Mouse (Mus musculus) liver, embryonic 11.5 days (tissue): ENCODE results near the gene 4930402H24Rik. TPM values are rescaled to one million over a fixed set of nuclear protein-coding genes. Genes with fewer than 3 reads are reported as not detected.

ENCODE experiments used
- ATAC-seq: fragments of 200-750 bp; cut with Nextera tagmentation; replicated peaks from 2 replicates; pipeline ENCODE4 v1.8.0; 2017; ENCODE audit warnings: moderate number of reproducible peaks, mild to moderate bottlenecking, moderate TSS enrichment, moderate library complexity; ENCODE audit not compliant: low FRiP score
- DNase-seq: peaks from one replicate; pipeline ENCODE4 v3.0.0-alpha.2; 2017; ENCODE audit warnings: low spot score
- H3K27ac ChIP-seq: fragments of 300-500 bp; sonication (generic); 2 replicates; pipeline ENCODE4 v1.5.1; 2014; ENCODE audit warnings: mild to moderate bottlenecking, low read depth, low read length, control low read depth
- H3K27me3 ChIP-seq: fragments of 300-500 bp; sonication (generic); replicated peaks from 2 replicates; pipeline ENCODE4 v1.6.1; 2014; ENCODE audit warnings: low read length, mixed read lengths; ENCODE audit not compliant: control insufficient read depth, insufficient read depth
- H3K36me3 ChIP-seq: fragments of 300-500 bp; sonication (generic); 2 replicates; pipeline ENCODE4 v1.6.1; 2014; ENCODE audit warnings: mild to moderate bottlenecking, low read length, moderate library complexity, mixed read lengths; ENCODE audit not compliant: control insufficient read depth, insufficient read depth
- H3K4me1 ChIP-seq: fragments of 300-500 bp; sonication (generic); replicated peaks from 2 replicates; pipeline ENCODE4 v1.6.1; 2014; ENCODE audit warnings: low read length, mixed read lengths; ENCODE audit not compliant: control insufficient read depth, insufficient read depth
- H3K4me2 ChIP-seq: fragments of 300-500 bp; sonication (generic); 2 replicates; pipeline ENCODE4 v1.6.1; 2014; ENCODE audit warnings: mild to moderate bottlenecking, control low read depth, moderate library complexity
- H3K4me3 ChIP-seq: fragments of 300-500 bp; sonication (generic); 2 replicates; pipeline ENCODE4 v1.5.1; 2014; ENCODE audit warnings: low read depth, low read length, control low read depth
- H3K9ac ChIP-seq: fragments of 300-500 bp; sonication (generic); 2 replicates; pipeline ENCODE4 v1.6.1; 2014; ENCODE audit warnings: low read depth, low read length, control low read depth
- H3K9me3 ChIP-seq: fragments of 300-500 bp; sonication (generic); 2 replicates; pipeline ENCODE4 v1.6.1; 2016; ENCODE audit warnings: low read length, inconsistent platforms, mixed read lengths; ENCODE audit not compliant: control insufficient read depth
- WGBS: fragments of 180-500 bp; shearing (Covaris S2); extraction: QIAGEN DNeasy Blood & Tissue Kit; methylation state at CpG from one replicate; pipeline ENCODE4 v1.1.7; 2014; 5-methylcytosine and 5-hydroxymethylcytosine counted together
- polyA plus RNA-seq: library from polyadenylated mRNA; unstranded; fragments of >200 nt; fragmentation: Nextera tagmentation; extraction: Ambion mirVana; gene quantifications from 2 replicates; pipeline ENCODE4 v1.2.1, GENCODE M21; 2014

The 4930402H24Rik gene
- polyA plus RNA-seq, 1 experiment from 2014 or later = 20.6 TPM

DNA sequence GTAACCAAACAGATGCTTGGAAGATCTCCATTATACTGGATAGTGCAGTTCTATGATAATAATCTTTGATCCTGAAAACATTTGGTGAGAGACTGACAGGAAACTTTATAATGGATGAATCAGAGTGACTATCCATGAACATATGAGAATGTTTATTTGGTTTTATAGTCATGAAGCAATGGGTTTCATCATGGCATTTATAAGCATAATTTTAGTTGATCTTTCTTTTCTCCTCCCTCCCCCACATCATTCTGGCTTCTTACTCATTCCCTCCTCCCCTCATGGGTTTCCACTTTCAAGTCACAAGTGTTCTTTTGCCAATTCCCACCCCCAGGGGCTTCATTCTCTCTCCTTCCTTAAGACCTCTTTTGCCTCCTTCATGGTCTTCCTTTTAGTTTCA lies 19.2 kb downstream of the 4930402H24Rik start:
- DNase-seq (no peak), ATAC-seq (no peak)
- H3K27me3 ChIP-seq = no peaks in the 10 kb centered on the region
- H3K9me3 ChIP-seq = no peaks in the 10 kb centered on the region
- no peak overlapping the region for H3K9ac ChIP-seq
- H3K4me2 ChIP-seq = no peak overlapping the region
- H3K4me3 ChIP-seq = no peak overlapping the region
- no peaks in the 10 kb centered on the region for H3K4me1 ChIP-seq
- H3K27ac ChIP-seq = no peak overlapping the region
- no peaks in the 10 kb centered on the region; the same call in 1 of the 2 replicates for H3K36me3 ChIP-seq

GRCm38 (mm10) chr2:130877376-130877775 lies 28.8 kb downstream of the 4930402H24Rik start:
- Histone ChIP-seq H3K9me3 (no peaks in the 10 kb centered on the region), H3K4me3 (no peak overlapping the region), H3K9ac (no peak overlapping the region), H3K4me1 (no peaks in the 10 kb centered on the region), H3K4me2 (no peak overlapping the region), H3K27ac (no peak overlapping the region), H3K36me3 (no peaks in the 10 kb centered on the region), H3K27me3 (no peaks in the 10 kb centered on the region)
- 55% methylated on average over 3 of the region's 3 CpGs for WGBS
- ATAC-seq = no peak
- DNase-seq = no peak

DNA sequence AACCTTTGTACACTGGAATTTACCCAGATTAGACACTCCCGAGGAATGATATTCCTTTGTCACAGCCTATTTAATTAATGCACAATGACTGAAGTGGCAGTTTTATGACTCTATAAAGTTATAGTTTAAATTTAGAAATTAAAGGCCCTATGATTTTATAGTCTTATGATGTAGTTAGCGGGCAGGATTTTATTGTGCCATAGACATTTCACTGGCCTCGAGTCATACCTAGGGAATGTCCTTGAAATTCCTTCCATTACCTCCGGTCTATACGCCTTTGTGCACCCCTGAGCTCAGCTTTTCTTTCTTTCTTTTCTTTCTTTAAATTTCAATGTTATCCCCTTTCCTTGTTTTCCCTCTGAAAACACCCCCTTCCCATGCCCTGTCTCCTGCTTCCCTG lies 35.3 kb downstream of the 4930402H24Rik start:
- no peak overlapping the region for H3K27ac ChIP-seq
- H3K4me2 ChIP-seq = no peak overlapping the region
- DNase-seq (no peak), ATAC-seq (no peak)
- 88% methylated on average over 5 of the region's 5 CpGs for WGBS
- H3K9me3 ChIP-seq = no peaks in the 10 kb centered on the region
- H3K27me3 ChIP-seq = no peaks in the 10 kb centered on the region
- H3K36me3 ChIP-seq = no peaks in the 10 kb centered on the region
- H3K9ac ChIP-seq = no peak overlapping the region
- H3K4me1 ChIP-seq = no peaks in the 10 kb centered on the region
- H3K4me3 ChIP-seq = no peak overlapping the region

DNA sequence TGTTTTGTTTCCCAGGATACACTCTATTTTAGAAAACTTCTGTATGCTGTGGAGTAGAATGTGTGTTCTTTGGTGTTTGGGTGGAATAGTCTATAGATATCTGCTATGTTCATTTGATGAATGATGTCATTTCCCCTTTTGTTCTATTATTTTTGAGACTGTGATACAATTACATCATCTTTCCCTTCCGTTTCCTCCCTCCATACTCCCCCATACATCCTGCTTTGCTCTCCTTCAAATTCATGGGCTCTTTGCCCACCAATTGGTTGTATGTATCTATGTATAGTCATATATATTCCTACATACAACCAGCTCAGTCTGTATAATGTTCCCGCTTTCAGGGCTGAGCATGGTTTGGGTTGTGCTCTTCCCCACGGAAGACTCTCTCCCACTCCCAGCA lies 44.1 kb downstream of the 4930402H24Rik start:
- Histone ChIP-seq H3K36me3 (no peaks in the 10 kb centered on the region), H3K27ac (no peak overlapping the region), H3K9ac (no peak overlapping the region), H3K4me3 (no peak overlapping the region), H3K27me3 (no peaks in the 10 kb centered on the region), H3K9me3 (no peaks in the 10 kb centered on the region), H3K4me2 (no peak overlapping the region), H3K4me1 (no peaks in the 10 kb centered on the region)
- 75% methylated on average over 3 of the region's 3 CpGs for WGBS
- no peak for DNase-seq
- ATAC-seq = no peak

GRCm38 (mm10) chr2:130852964-130853363 lies 53.2 kb downstream of the 4930402H24Rik start:
- Histone ChIP-seq H3K9ac (no peak overlapping the region), H3K9me3 (no peaks in the 10 kb centered on the region), H3K4me3 (no peak overlapping the region), H3K36me3 (no peaks in the 10 kb centered on the region), H3K27me3 (no peaks in the 10 kb centered on the region), H3K4me2 (no peak overlapping the region), H3K4me1 (no peaks in the 10 kb centered on the region), H3K27ac (no peak overlapping the region)
- no peak for DNase-seq
- 84% methylated on average over 1 of the region's 1 CpGs for WGBS
- ATAC-seq = no peak

DNA sequence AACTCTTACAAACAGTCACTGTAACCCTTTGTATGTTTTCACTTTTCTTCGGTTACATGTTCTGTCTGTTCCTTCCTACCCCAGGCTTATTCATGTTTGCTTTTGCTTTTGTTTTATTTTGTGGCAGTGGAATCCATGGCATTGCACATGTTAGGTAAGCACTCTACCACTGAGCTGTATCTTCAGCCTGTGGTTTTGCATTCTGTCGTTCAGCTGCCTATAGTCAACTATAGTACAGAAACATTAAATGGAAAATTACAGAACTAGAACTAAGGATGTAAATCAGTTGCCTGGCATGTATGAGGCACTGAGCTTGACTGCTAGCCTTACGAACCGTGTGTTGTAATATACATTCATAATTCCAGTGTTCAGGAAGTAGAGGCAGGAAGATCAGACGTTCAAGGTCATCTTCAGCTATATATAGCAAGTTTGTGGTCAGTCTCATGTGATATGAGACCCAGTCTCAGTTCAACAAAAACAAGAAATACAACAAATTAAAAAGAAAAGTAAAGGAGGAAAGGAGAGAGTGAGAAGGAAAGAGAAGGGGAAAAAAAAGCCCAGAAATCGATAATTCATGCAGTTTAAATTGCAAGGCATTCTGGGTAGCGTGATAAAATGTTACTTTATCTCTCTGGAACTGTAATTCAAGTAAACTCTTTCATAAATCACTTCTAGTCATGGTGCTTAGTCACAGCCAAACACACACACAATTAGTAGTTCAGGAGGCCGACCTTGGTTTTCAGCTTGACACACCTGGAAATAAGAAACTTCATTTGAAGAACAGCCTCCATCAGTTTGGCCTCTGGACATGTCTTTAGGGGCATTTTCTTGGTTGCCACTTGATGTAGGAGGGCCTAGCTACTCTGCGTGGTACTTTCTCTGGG lies 54.6 kb downstream of the 4930402H24Rik start:
- Histone ChIP-seq H3K9me3 (no peaks in the 10 kb centered on the region), H3K4me1 (no peaks in the 10 kb centered on the region), H3K4me2 (no peak overlapping the region), H3K4me3 (no peak overlapping the region), H3K27ac (no peak overlapping the region), H3K36me3 (no peaks in the 10 kb centered on the region), H3K27me3 (no peaks in the 10 kb centered on the region), H3K9ac (no peak overlapping the region)
- DNase-seq (no peak), ATAC-seq (no peak)
- WGBS = 67% methylated on average over 9 of the region's 9 CpGs

DNA sequence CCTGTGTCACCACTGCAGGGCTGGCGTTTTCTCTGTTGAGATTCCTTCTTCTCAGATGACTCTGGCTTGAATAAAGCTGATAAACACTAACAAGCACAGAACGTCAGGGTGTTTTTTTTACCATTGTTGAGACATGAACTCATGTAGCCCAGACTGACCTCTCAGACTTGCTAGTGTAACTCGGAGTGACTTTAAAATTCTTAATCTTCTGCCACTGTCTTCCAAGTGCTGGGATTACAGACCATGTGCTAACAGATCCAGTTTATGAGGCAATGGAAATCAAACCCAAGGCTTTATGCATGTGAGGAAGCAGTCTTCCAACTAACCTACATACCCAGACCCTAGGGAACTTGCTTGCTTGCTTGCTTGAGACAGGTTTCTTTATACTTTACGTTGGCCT lies 56.5 kb downstream of the 4930402H24Rik start:
- Histone ChIP-seq H3K4me2 (no peak overlapping the region), H3K9ac (no peak overlapping the region), H3K36me3 (no peaks in the 10 kb centered on the region), H3K27me3 (no peaks in the 10 kb centered on the region), H3K4me1 (no peaks in the 10 kb centered on the region), H3K4me3 (no peak overlapping the region), H3K27ac (no peak overlapping the region), H3K9me3 (no peaks in the 10 kb centered on the region)
- no peak for ATAC-seq
- 66% methylated on average over 4 of the region's 4 CpGs for WGBS
- no peak for DNase-seq

- WGBS = 80% methylated on average over 4 of the region's 4 CpGs
- Histone ChIP-seq H3K4me2 (no peak overlapping the region), H3K9me3 (no peaks in the 10 kb centered on the region), H3K27me3 (no peaks in the 10 kb centered on the region), H3K27ac (no peak overlapping the region), H3K4me3 (no peak overlapping the region), H3K36me3 (no peaks in the 10 kb centered on the region), H3K4me1 (no peaks in the 10 kb centered on the region), H3K9ac (no peak overlapping the region)
- no peak for DNase-seq
- ATAC-seq = no peak
These were observed 57.9 kb downstream of the 4930402H24Rik start for GRCm38 (mm10) chr2:130848313-130848712.

GRCm38 (mm10) chr2:130843623-130844022 lies 62.6 kb downstream of the 4930402H24Rik start:
- ATAC-seq (no peak), DNase-seq (no peak)
- WGBS = 23% methylated on average over 2 of the region's 2 CpGs
- Histone ChIP-seq H3K4me3 (no peak overlapping the region), H3K36me3 (no peaks in the 10 kb centered on the region), H3K9ac (no peak overlapping the region), H3K4me2 (no peak overlapping the region), H3K27me3 (no peaks in the 10 kb centered on the region), H3K9me3 (no peaks in the 10 kb centered on the region), H3K27ac (no peak overlapping the region), H3K4me1 (no peaks in the 10 kb centered on the region)
